Mouse (Mus musculus): ENCODE results near the gene Klhl29.

DNA sequence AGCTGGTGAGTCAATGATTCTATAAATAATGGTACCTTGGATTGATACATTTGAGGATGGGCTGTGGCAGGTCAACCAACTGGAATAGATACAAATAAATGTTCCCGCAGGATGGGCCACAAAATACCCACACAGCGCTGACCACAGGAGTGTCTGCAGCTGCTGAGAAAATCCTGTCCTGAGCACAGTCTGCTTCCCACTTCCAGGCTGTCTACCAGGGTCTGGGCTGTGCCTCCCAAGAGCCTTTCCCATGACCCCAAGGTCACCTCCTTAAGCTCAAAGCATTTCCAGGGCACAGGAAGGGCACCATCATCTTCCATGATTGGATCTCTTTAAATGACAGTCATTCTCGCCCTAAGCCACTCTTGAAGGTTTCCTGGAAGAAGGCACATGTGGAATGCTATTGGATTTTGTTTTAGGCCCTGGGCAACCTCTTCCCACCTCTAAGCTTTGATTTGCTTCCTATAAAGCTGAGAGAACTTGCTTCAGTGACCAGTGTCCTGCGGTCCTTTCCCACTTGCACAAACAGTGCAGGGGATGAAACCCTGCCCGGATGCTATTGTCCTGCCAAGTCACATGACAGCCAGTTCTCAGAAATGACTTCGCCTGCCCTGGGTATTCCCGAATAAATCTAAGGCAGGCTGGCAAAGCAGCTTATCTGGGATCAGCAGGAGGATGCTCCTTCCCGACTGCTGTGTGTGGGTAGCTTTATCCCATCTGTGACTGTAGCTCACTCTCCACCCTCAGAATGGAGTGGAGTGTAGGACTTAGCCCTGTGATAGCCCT is 38.4 kb downstream of the Klhl29 start:
- TF ChIP-seq EP300 (IDR thresholded peaks at IDR 0.05; ENCODE audit: insufficient read depth, low read depth, low read length) (no peak), POLR2A (IDR thresholded peaks at IDR 0.05; ENCODE audit: insufficient read depth, low read depth, low read length) (no peak)
